Mouse (Mus musculus) liver (tissue): ENCODE data around the gene Gtdc1.

Experiments used
- DNase-seq: peaks from one replicate; pipeline ENCODE4 v3.0.0-alpha.2; 2020; ENCODE audit warnings: mixed read lengths

Gtdc1 gene

GRCm38 (mm10) chr2:44923056-44923883, 4.2 kb downstream of the Gtdc1 start:
- DNase-seq, result no peak

- DNase-seq, result no peak
Observed at GRCm38 (mm10) chr2:44922500-44922899, 5.0 kb downstream of the Gtdc1 start.

GRCm38 (mm10) chr2:44920471-44920870, 7.0 kb downstream of the Gtdc1 start:
- DNase-seq, result no peak

- no peak for DNase-seq
Observed at GRCm38 (mm10) chr2:44919326-44919725, 8.1 kb downstream of the Gtdc1 start.

- DNase-seq, result no peak
Observed at GRCm38 (mm10) chr2:44918737-44919136, 8.7 kb downstream of the Gtdc1 start.

GRCm38 (mm10) chr2:44916286-44916685, 11.2 kb downstream of the Gtdc1 start:
- no peak for DNase-seq

- DNase-seq, result no peak
Observed at GRCm38 (mm10) chr2:44897801-44898200, 29.7 kb downstream of the Gtdc1 start.

- no peak for DNase-seq
Observed at GRCm38 (mm10) chr2:44873718-44874117, 53.7 kb downstream of the Gtdc1 start.

GRCm38 (mm10) chr2:44864726-44865125, 62.7 kb downstream of the Gtdc1 start:
- no peak for DNase-seq

GRCm38 (mm10) chr2:44854475-44854874, 73.0 kb downstream of the Gtdc1 start:
- DNase-seq, result no peak

- DNase-seq, result no peak
Observed at GRCm38 (mm10) chr2:44849666-44850065, 77.8 kb downstream of the Gtdc1 start.

GRCm38 (mm10) chr2:44848156-44848555, 79.3 kb downstream of the Gtdc1 start:
- DNase-seq, result no peak

GRCm38 (mm10) chr2:44845424-44845823, 82.0 kb downstream of the Gtdc1 start:
- no peak for DNase-seq

GRCm38 (mm10) chr2:44829753-44830152, 97.7 kb downstream of the Gtdc1 start:
- DNase-seq, result no peak

- DNase-seq, result no peak
Observed at GRCm38 (mm10) chr2:44829346-44829745, 98.1 kb downstream of the Gtdc1 start.

GRCm38 (mm10) chr2:44826609-44827008, 100.8 kb downstream of the Gtdc1 start:
- no peak for DNase-seq

- no peak for DNase-seq
Observed at GRCm38 (mm10) chr2:44817787-44818186, 109.7 kb downstream of the Gtdc1 start.

- no peak for DNase-seq
Observed at GRCm38 (mm10) chr2:44813729-44814128, 113.7 kb downstream of the Gtdc1 start.

GRCm38 (mm10) chr2:44804497-44804896, 123.0 kb downstream of the Gtdc1 start:
- no peak for DNase-seq

GRCm38 (mm10) chr2:44801361-44801760, 126.1 kb downstream of the Gtdc1 start:
- DNase-seq, result no peak

- DNase-seq, result no peak
Observed at GRCm38 (mm10) chr2:44791840-44792239, 135.6 kb downstream of the Gtdc1 start.

- no peak for DNase-seq
Observed at GRCm38 (mm10) chr2:44791134-44791533, 136.3 kb downstream of the Gtdc1 start.

GRCm38 (mm10) chr2:44782746-44783145, 144.7 kb downstream of the Gtdc1 start:
- DNase-seq, result no peak

GRCm38 (mm10) chr2:44780961-44781360, 146.5 kb downstream of the Gtdc1 start:
- DNase-seq, result no peak

- DNase-seq, result no peak
Observed at GRCm38 (mm10) chr2:44763898-44764297, 163.6 kb downstream of the Gtdc1 start.
